Mouse (Mus musculus) heart, adult 18-20 months (tissue): Measurements from ENCODE around the gene Cux2. TPM values are rescaled to one million over a fixed set of nuclear protein-coding genes. Genes with fewer than 3 reads are reported as not detected.

Experiments
- DNase-seq, 2 experiments: peaks; one replicate each; pipeline ENCODE4 v3.0.0; 2021 to 2022; ENCODE audit warnings: mixed read lengths in 1 of 2
- total RNA-seq, 2 experiments: library from RNA; stranded (reverse); gene quantifications; 2 replicates each; pipeline ENCODE4 v1.2.3; 2021

The Cux2 gene
- total RNA-seq, 2 experiments from 2014 or later: 19.3 to 19.4 TPM

GRCm38 (mm10) chr5:122059060-122060017 is 9.4 kb upstream of the Cux2 start:
- peak; percentile 50 to 64 for DNase-seq

DNA sequence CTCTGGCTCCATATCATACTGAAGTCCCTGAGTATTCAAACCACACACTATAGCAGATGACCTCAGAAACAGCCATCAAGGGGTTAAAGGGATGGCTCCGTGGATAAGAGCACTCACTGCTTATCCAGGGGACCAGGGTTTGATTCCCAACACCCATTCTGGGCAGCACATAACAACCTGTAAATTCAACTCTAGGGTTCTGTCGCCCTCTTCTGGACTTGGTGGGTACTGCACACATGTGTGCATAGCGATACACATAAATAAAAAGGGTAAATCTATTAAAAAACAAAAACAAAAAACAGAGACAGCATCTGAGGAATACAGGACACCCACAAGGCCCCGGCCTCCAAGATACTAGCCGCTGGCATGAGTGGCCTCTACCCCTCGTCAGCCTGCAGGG is 7.7 kb upstream of the Cux2 start:
- DNase-seq: no peak

- DNase-seq: no peak
These were observed 6.7 kb upstream of the Cux2 start for GRCm38 (mm10) chr5:122056557-122056956.

- peak; percentile 53 to 59 for DNase-seq
These were observed 4.4 kb upstream of the Cux2 start for GRCm38 (mm10) chr5:122054130-122054843.

DNA sequence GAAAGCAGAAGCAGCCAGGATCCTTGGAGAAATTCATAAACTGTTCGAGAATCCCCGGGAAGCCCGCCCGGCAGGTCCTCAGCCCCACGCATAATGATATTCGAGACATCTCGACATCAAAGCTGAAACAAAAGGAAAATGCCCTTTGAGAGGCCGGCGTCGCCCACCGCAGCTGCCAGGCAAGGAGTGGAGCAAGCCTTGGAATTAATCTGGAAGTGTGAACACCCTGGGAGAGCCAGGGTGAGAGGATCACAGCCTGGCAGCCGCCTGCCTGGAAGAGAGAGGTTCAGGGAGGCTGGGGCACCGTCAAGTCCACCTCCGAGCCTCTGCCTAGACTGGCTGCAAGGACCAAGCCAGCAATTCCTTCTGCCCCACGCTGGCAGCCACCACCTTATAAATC is 3.7 kb upstream of the Cux2 start:
- DNase-seq: no peak

DNA sequence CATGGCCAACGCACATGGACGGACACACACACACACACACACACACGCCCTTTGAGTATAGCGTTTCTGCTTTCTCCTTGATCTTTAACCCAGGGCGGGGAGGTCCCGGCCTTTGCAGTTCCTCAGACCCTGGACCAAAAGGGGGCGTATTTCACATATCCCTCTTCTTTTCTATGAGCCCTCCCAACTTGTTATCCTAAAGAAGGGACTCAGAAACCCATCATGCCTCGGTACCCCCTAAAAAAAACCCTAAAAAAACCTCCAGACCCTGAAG is 867 bp upstream of the Cux2 start:
- DNase-seq: no peak

DNA sequence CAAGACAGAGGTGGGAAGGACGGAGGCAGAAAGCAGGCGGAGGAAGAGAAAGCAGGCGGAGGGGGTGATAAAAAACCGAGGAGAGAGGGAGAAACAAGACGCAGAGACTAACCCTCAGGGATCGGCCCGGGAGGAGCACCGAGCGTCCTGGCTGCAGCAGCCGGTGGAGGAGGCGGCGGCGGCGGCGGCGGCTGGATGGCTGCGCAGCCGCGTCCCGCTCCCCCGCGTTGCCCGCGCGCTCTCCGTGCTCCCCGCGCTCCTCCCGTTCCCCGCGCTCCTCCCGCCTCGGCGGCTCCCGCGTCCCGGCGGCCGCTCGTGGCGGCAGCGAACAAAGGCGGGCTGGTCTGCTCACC is 262 bp downstream of the Cux2 start:
- no peak for DNase-seq

DNA sequence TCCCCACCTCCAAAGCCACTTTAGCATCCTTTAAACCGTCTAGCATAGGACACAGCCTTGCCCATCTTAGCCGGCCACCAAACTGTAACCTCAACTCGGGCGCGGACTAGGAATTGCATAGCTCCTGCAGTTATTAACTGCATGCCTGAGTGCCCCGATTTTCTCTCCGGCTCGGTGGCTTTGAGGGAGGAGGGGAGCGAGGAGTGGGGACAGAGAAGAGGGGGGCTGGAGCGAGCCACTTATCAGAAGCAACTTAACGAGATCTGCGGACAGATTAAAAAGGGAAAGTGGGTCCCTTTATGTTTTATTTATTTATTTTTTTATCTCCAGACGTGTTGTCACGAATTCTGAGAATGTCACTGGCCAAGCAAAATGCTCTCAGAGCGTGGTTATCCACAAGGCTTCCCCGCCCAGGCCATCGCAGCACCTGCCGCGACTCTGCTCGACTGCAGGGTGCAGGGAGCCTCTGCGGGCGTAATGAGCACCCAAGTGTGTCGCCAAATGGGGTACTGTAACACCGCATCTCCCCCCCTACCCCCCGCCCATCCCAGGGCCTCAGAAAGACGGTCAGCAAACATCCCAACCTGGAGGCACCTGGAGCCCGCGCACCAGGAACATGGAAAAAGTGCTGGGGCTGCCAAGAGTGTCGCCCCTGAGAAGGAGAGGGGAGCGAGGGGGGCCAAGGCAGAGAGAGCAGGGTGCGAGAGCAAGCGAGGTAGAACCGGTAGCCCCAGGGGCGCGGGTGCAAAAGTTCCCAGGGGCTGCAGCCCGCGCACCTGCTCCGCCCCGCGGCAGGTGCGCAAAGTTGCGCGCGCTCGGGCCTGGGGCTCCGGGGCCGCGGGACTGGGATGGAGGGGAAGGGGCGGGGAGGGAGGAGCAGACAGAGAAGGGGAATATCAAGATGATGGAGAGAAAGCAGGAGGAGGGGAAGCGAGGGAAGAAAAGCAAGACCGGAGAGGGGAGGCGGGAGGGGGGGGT is 927 bp downstream of the Cux2 start:
- DNase-seq: no peak

GRCm38 (mm10) chr5:122048252-122048651 is 1.6 kb downstream of the Cux2 start:
- DNase-seq: no peak

GRCm38 (mm10) chr5:122047791-122048190 is 2.1 kb downstream of the Cux2 start:
- no peak for DNase-seq

DNA sequence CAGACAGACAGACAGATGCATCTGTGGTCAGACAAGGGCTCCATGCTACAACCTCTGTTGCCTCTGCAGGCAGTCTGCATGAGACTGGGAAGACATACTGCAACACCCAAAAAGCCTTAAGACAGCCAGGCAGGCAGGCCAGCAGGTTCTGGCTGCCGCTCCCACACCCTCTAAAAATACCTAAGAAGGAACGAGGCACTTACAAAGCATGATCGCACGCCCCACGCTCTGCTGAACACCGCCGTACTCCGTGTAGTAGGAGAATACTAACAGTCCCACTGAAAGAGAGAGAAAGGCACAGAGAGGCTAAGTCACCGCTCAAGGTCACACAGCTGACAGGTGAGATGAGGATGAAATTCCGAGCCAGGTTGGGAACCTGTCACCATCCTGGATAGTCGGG is 6.3 kb downstream of the Cux2 start:
- DNase-seq: no peak

- DNase-seq: no peak
These were observed 14.6 kb downstream of the Cux2 start for GRCm38 (mm10) chr5:122035278-122035677.

DNA sequence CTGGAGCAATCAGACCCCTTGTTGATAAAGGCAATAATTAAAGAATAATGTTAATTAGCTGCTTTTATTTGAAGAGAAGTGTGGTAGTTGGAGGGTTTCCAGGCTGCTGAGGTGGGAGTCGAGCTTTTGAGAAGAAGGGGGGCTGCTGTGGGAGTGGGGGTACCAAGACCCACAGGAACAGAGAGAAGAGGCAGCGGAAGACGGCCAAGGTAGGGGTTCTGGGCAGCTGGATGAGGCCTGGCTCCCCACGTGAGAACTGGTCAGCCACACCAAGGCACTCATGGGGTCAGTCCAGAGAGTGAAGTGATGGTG is 16.8 kb downstream of the Cux2 start:
- DNase-seq: no peak

DNA sequence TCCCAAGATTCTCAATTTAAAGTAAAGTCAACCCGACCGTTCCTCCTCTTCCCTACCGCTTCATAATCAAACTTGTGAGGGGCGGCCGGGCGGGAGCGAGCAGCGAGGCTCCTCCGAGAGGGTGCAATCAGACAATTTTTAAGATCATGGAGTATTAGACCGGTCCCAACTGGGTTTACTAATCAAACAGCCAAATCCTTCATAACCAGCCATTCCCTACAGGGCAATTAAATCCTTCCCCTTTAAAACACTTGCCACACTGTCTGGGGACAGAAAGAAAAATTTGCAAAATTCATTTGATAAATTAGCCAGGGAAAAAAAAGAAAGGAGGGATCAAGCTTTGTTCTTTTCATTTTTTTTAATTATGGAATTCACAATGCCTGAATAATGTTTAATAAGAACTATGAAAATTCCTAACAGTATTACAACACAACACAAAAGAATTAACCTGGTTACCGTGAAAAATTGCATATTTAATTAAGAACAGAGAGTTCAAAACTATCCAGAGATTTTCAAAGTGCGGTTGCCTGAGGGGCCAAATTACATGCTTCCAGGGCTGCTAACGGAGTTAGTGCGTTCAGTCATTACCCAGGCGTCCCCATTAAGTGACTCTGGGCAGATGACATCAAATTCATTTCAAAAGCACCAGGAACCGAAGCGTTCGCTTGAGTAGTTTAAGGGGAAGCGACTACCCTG is 17.3 kb downstream of the Cux2 start:
- no peak for DNase-seq

DNA sequence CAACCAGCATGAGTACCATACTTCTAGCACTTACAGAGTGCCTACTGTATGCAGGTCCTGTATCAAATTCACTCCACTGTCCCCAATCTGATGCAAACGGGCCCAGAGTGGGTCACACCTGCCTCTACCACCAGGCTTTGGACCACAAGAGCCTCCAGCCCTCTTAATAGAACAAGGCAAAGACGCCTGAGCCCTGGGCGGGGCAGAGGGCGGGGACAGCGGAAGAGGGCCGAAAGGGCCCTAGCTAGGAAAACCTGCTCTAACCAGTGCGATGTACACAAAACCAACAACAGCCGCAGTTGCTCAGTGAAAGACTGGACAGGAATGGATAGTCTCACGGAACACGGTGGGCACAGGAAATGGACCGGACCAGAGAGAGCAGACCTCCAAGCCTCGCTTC is 18.8 kb downstream of the Cux2 start:
- DNase-seq: no peak

GRCm38 (mm10) chr5:122030640-122031039 is 19.3 kb downstream of the Cux2 start:
- no peak for DNase-seq

DNA sequence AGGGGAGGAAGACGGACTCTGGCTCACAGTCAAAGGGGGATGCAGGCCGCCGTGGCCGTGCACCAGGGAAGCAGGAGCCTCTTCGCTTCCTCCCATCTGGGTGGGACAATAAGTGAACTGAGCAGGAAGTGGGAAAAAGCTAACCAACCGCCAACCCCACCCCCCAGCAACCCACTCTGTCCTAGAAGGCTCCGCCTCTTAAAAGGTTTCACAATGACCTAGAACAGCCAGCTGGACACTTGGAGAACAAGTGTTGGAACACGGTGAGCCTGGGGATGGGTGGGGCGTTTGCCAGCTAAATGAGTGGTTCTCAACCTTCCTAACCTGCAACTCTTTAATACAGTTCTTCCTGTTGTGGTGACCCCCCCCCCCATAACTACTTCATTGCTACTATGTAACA is 23.1 kb downstream of the Cux2 start:
- no peak for DNase-seq

DNA sequence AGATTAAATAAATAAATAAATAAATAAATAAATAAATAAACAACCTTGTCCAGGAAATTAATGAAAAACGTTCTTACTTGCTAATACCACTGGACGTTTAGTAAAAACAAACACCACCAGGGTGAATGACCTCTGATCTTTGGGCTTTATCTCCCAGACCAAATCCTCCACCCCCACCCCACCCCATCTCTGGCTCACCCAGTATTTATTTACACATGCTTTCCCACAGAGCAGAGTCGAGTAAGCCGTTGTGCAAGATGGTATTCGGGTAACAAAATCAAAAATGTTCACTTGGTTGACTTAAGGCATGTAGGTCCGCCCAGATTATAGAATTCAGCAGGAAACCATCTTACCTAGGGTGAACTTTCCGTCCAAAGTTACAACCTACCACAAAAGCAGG is 23.6 kb downstream of the Cux2 start:
- DNase-seq: no peak

DNA sequence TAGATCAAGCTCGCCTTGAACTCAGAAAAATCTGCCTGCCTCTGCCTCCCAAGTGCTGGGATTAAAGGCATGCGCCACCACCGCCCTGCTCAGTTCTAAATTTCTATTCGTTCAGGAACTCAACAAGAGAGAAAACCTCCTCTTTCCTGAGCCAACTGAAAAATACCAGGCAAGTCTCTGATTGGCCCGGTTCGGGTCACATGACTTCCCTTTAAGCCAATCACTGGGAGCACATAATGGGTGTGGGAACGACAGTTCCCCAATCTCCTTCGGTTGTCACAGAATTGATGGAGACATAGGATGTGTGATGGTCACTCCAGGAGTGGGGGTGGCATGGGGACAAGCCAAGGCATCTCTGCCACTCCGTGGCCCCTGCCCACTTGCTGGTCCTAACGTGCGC is 24.8 kb downstream of the Cux2 start:
- no peak for DNase-seq

- no peak for DNase-seq
These were observed 30.6 kb downstream of the Cux2 start for GRCm38 (mm10) chr5:122019288-122019687.

- DNase-seq: no peak
These were observed 32.1 kb downstream of the Cux2 start for GRCm38 (mm10) chr5:122017778-122018177.

DNA sequence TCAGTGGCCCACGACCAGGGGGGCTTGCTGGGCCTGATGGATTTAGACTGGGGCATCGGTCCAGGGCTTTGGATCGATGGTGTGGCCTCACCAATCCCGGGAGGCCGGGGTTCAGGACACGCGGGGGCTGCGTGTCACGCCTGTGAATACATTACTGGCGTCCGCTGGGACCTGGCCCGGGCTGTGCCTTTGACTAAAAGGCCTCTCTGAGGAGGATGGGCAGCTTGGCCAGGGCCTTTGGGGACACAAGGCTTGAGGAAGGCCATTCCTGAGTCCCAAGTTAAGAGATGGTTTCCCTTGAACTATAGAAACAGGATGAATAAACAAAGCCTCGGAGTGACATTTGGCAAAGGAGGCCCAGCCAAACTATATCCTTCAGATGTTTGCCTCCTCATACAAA is 32.6 kb downstream of the Cux2 start:
- no peak for DNase-seq
